Mouse (Mus musculus) cortical plate, adult 2 months (tissue): ENCODE data around the gene Arpc2.

Experiments used
- CTCF ChIP-seq: fragments of 200-500 bp; IDR thresholded peaks from 2 replicates; pipeline ENCODE4 v1.5.1; 2011; ENCODE audit warnings: mild to moderate bottlenecking, control low read depth, low read length; ENCODE audit not compliant: insufficient read depth; ENCODE audit errors: extremely low read depth
- POLR2A ChIP-seq: fragments of 200-500 bp; IDR thresholded peaks from 2 replicates; pipeline ENCODE4 v1.6.1; 2011; ENCODE audit warnings: mild to moderate bottlenecking, low read length, control low read depth; ENCODE audit not compliant: insufficient read depth; ENCODE audit errors: extremely low read depth

- no peak for TF ChIP-seq CTCF
- TF ChIP-seq POLR2A: no peak
Measured at GRCm38 (mm10) chr1:74282896-74283625, 47.2 kb downstream of the Arpc2 start.
